Mouse (Mus musculus) midbrain, embryonic 11.5 days (tissue): ENCODE results near the gene Tmem184a. TPM values are rescaled to one million over a fixed set of nuclear protein-coding genes. Genes with fewer than 3 reads are reported as not detected.

ENCODE experiments used
- ATAC-seq: fragments of 200-750 bp; cut with Nextera tagmentation; 2 replicates; pipeline ENCODE4 v1.8.0; 2017; ENCODE audit warnings: moderate TSS enrichment, moderate library complexity; ENCODE audit not compliant: low FRiP score
- DNase-seq: peaks from one replicate; pipeline ENCODE4 v3.0.0; 2015; ENCODE audit warnings: low spot score; ENCODE audit errors: missing footprints
- H3K27ac ChIP-seq: fragments of 300-500 bp; sonication (generic); 2 replicates; pipeline ENCODE4 v1.5.1; 2014; ENCODE audit warnings: low read depth, low read length
- H3K27me3 ChIP-seq: fragments of 300-500 bp; sonication (generic); 2 replicates; pipeline ENCODE4 v1.6.1; 2014; ENCODE audit warnings: mild to moderate bottlenecking, low read length, moderate library complexity, mixed read lengths; ENCODE audit not compliant: control insufficient read depth, insufficient read depth
- H3K36me3 ChIP-seq: fragments of 300-500 bp; sonication (generic); 2 replicates; pipeline ENCODE4 v1.6.1; 2014; ENCODE audit warnings: mild to moderate bottlenecking, low read length, moderate library complexity, mixed read lengths; ENCODE audit not compliant: control insufficient read depth, insufficient read depth
- H3K4me1 ChIP-seq: fragments of 300-500 bp; sonication (generic); 2 replicates; pipeline ENCODE4 v1.6.1; 2014; ENCODE audit warnings: low read length; ENCODE audit not compliant: control insufficient read depth, insufficient read depth
- H3K4me2 ChIP-seq: fragments of 300-500 bp; sonication (generic); 2 replicates; pipeline ENCODE4 v1.6.1; 2014; ENCODE audit warnings: mild to moderate bottlenecking, moderate library complexity
- H3K4me3 ChIP-seq: fragments of 300-500 bp; sonication (generic); 2 replicates; pipeline ENCODE4 v1.5.1; 2014; ENCODE audit warnings: low read depth, low read length
- H3K9ac ChIP-seq: fragments of 300-500 bp; sonication (generic); 2 replicates; pipeline ENCODE4 v1.6.1; 2014; ENCODE audit warnings: low read length
- H3K9me3 ChIP-seq: fragments of 300-500 bp; sonication (generic); 2 replicates; pipeline ENCODE4 v1.6.1; 2016; ENCODE audit warnings: low read length; ENCODE audit not compliant: control insufficient read depth
- WGBS: fragments of 180-500 bp; shearing (Covaris S2); extraction: QIAGEN DNeasy Blood & Tissue Kit; methylation state at CpG from one replicate; pipeline ENCODE4 v1.1.7; 2014; 5-methylcytosine and 5-hydroxymethylcytosine counted together
- polyA plus RNA-seq: library from polyadenylated mRNA; unstranded; fragments of >200 nt; fragmentation: Nextera tagmentation; extraction: Ambion mirVana; gene quantifications from 2 replicates; pipeline ENCODE4 v1.2.1, GENCODE M21; 2014

Tmem184a gene
- polyA plus RNA-seq, 1 experiment from 2014 or later, result 0.60 TPM

DNA sequence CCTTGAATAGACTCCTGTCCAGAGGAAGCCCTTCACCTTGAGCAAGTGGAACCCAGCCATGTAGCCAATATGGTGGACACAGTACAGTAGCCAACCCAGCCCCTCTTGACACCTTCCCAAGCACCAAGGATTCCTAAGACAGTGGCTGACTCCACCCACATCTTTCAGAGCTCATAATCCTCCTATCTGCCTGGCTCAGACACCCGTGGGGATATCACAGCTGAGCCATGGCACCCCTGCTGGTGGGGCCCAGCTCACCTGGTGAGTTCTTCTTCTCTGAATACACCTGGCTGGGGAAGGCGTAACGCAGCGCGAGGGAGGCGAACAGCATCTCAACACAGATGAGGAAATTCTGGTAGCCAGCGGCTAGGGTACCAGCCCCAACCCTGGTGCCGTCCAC, 13.8 kb downstream of the Tmem184a start:
- no peak overlapping the region for H3K27ac ChIP-seq
- ATAC-seq (no peak), DNase-seq (no peak)
- WGBS, result 89% methylated on average over 8 of the region's 8 CpGs
- no peak overlapping the region for H3K4me2 ChIP-seq
- H3K36me3 ChIP-seq, result no peaks in the 10 kb centered on the region
- peaks cover 9% of the 10 kb centered on the region for H3K4me1 ChIP-seq
- H3K27me3 ChIP-seq, result no peaks in the 10 kb centered on the region
- H3K4me3 ChIP-seq, result no peak overlapping the region
- no peak overlapping the region for H3K9ac ChIP-seq
- no peaks in the 10 kb centered on the region for H3K9me3 ChIP-seq

- H3K4me2 ChIP-seq, result no peak overlapping the region
- DNase-seq (no peak), ATAC-seq (no peak; the same call in 1 of the 2 replicates)
- H3K4me3 ChIP-seq, result no peak overlapping the region
- no peaks in the 10 kb centered on the region for H3K27me3 ChIP-seq
- H3K36me3 ChIP-seq, result peaks cover 3% of the 10 kb centered on the region; the same call in 1 of the 2 replicates
- H3K9ac ChIP-seq, result no peak overlapping the region
- H3K4me1 ChIP-seq, result peaks cover 9% of the 10 kb centered on the region
- WGBS, result 86% methylated on average over 11 of the region's 11 CpGs
- H3K27ac ChIP-seq, result no peak overlapping the region
- no peaks in the 10 kb centered on the region for H3K9me3 ChIP-seq
Measured at GRCm38 (mm10) chr5:139804573-139805111, 15.1 kb downstream of the Tmem184a start.

- Histone ChIP-seq H3K4me3 (no peak overlapping the region), H3K4me2 (0 out of 2 replicates have a peak overlapping the region, but pooled peaks have one; percentile 22), H3K27ac (no peak overlapping the region), H3K36me3 (peaks cover 3% of the 10 kb centered on the region; the same call in 1 of the 2 replicates), H3K4me1 (peaks cover 9% of the 10 kb centered on the region), H3K9ac (0 out of 2 replicates have a peak overlapping the region, but pooled peaks have one; percentile 34), H3K9me3 (no peaks in the 10 kb centered on the region), H3K27me3 (no peaks in the 10 kb centered on the region)
- DNase-seq (no peak), ATAC-seq (peak; percentile 76)
- 6% methylated on average over 6 of the region's 6 CpGs for WGBS
Measured at GRCm38 (mm10) chr5:139804107-139804551, 15.6 kb downstream of the Tmem184a start.

GRCm38 (mm10) chr5:139803601-139804102, 16.1 kb downstream of the Tmem184a start:
- ATAC-seq, result peak; percentile 81
- Histone ChIP-seq H3K36me3 (peaks cover 3% of the 10 kb centered on the region; the same call in 1 of the 2 replicates), H3K4me2 (peak overlapping the region; percentile 22; the same call in 1 of the 2 replicates), H3K9me3 (no peaks in the 10 kb centered on the region), H3K4me3 (no peak overlapping the region), H3K9ac (0 out of 2 replicates have a peak overlapping the region, but pooled peaks have one; percentile 34), H3K27me3 (no peaks in the 10 kb centered on the region), H3K4me1 (peaks cover 10% of the 10 kb centered on the region), H3K27ac (no peak overlapping the region)
- 10% methylated on average over 12 of the region's 12 CpGs for WGBS
- DNase-seq, result peak; percentile 94

- no peak for ATAC-seq
- Histone ChIP-seq H3K36me3 (peaks cover 3% of the 10 kb centered on the region; the same call in 1 of the 2 replicates), H3K4me1 (peaks cover 14% of the 10 kb centered on the region), H3K27me3 (no peaks in the 10 kb centered on the region), H3K9me3 (no peaks in the 10 kb centered on the region), H3K9ac (no peak overlapping the region), H3K27ac (no peak overlapping the region), H3K4me3 (no peak overlapping the region), H3K4me2 (no peak overlapping the region)
- WGBS, result 83% methylated on average over 8 of the region's 8 CpGs
- DNase-seq, result no peak
Measured at GRCm38 (mm10) chr5:139803165-139803564, 16.6 kb downstream of the Tmem184a start.

GRCm38 (mm10) chr5:139801880-139802279, 17.8 kb downstream of the Tmem184a start:
- peaks cover 27% of the 10 kb centered on the region for H3K4me1 ChIP-seq
- no peak overlapping the region for H3K9ac ChIP-seq
- no peaks in the 10 kb centered on the region for H3K27me3 ChIP-seq
- no peak overlapping the region for H3K27ac ChIP-seq
- WGBS, result 92% methylated on average over 10 of the region's 10 CpGs
- H3K9me3 ChIP-seq, result no peaks in the 10 kb centered on the region
- DNase-seq (no peak), ATAC-seq (no peak)
- no peak overlapping the region for H3K4me2 ChIP-seq
- H3K4me3 ChIP-seq, result no peak overlapping the region
- peaks cover 3% of the 10 kb centered on the region; the same call in 1 of the 2 replicates for H3K36me3 ChIP-seq

DNA sequence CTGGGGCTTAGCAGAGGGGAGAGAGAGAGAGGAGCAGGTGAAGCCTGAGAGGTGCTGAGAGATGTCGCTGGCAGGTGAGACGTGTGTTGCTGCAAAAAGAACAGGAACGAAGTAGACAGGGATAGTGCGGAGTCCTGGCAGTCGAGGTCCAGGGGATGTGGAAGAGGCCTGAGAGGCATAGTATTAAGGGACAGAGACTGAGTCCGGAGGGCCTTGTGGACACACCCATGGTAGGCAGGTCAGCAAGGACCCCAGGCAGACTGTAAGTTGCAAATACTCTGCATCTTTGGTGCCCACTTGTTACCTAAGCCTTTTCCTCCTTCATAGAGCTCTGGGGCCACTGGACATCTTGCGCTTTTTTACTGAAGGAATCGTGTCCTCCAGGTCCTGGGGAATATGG, 18.5 kb downstream of the Tmem184a start:
- Histone ChIP-seq H3K4me3 (no peak overlapping the region), H3K9me3 (no peaks in the 10 kb centered on the region), H3K27me3 (no peaks in the 10 kb centered on the region), H3K4me2 (no peak overlapping the region), H3K4me1 (peaks cover 32% of the 10 kb centered on the region), H3K36me3 (peaks cover 3% of the 10 kb centered on the region; the same call in 1 of the 2 replicates), H3K27ac (no peak overlapping the region), H3K9ac (no peak overlapping the region)
- WGBS, result 95% methylated on average over 8 of the region's 8 CpGs
- DNase-seq (no peak), ATAC-seq (no peak)

- H3K4me1 ChIP-seq, result peaks cover 32% of the 10 kb centered on the region
- H3K4me3 ChIP-seq, result no peak overlapping the region
- ATAC-seq, result no peak
- H3K27me3 ChIP-seq, result no peaks in the 10 kb centered on the region
- peaks cover 3% of the 10 kb centered on the region; the same call in 1 of the 2 replicates for H3K36me3 ChIP-seq
- H3K9me3 ChIP-seq, result no peaks in the 10 kb centered on the region
- no peak overlapping the region for H3K4me2 ChIP-seq
- DNase-seq, result no peak
- H3K27ac ChIP-seq, result no peak overlapping the region
- no peak overlapping the region for H3K9ac ChIP-seq
- 92% methylated on average over 33 of the region's 33 CpGs for WGBS
Measured at GRCm38 (mm10) chr5:139799801-139800590, 19.7 kb downstream of the Tmem184a start.

DNA sequence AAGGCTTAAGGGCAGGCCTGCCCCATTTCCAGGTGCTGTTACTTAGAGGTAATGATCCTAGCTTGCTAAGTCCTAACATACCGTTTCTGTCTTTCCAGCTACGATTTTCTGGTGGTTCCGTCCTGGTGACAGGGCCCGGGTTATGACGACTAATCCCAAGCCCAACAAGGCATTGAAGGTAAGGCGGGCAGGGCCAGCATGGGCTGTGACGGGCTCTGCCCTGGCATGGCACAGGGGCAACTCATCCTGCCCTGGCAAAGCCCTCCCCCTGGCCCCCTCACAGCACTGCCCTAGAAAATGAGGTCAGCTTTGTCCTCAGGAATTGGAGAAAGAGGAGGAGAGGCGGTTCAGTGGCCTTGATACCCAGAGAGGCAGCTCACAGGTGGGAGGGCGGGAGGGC, 20.7 kb downstream of the Tmem184a start:
- Histone ChIP-seq H3K4me3 (no peak overlapping the region), H3K9me3 (no peaks in the 10 kb centered on the region), H3K4me1 (peaks cover 29% of the 10 kb centered on the region), H3K4me2 (no peak overlapping the region), H3K9ac (no peak overlapping the region), H3K27ac (no peak overlapping the region), H3K27me3 (no peaks in the 10 kb centered on the region), H3K36me3 (peaks cover 3% of the 10 kb centered on the region; the same call in 1 of the 2 replicates)
- ATAC-seq (no peak), DNase-seq (no peak)
- WGBS, result 89% methylated on average over 9 of the region's 9 CpGs
